Mouse (Mus musculus): ENCODE results near the gene Endog.
"Not testable (repeated sequence)": the region's sequence is repeated elsewhere in the genome, so short reads cannot be mapped to it uniquely, and the experiment has no call there.

The Endog gene

DNA sequence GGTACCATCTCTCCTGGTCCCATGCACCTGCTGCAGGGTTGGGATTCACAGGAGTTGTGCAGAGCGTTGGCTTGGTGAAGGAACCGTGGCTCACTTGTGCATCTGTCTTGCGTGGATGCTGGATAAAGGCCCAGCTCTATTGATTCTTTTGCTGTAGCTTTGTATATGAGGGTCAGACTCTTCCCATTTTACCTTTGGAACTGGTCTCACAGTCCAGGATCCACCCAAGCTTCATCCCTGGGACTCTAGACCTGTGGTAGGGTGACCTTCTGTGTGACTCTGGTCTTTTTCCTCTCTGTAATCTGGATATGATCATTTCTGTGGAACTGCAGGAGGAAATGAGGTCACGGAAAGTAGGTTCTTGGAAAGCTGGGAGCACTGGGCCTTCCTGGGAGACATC lies 26.9 kb upstream of the Endog start:
- peaks cover 8% of the 10 kb centered on the region for H3K36me3 ChIP-seq (ENCODE audit: control insufficient read depth, insufficient read depth, low read length, poor library complexity, severe bottlenecking)
- no peaks in the 10 kb centered on the region for H3K27me3 ChIP-seq (ENCODE audit: control insufficient read depth, insufficient read depth, low read length, poor library complexity, severe bottlenecking)
- no peak for DNase-seq (ENCODE audit: low read depth, low spot score)

DNA sequence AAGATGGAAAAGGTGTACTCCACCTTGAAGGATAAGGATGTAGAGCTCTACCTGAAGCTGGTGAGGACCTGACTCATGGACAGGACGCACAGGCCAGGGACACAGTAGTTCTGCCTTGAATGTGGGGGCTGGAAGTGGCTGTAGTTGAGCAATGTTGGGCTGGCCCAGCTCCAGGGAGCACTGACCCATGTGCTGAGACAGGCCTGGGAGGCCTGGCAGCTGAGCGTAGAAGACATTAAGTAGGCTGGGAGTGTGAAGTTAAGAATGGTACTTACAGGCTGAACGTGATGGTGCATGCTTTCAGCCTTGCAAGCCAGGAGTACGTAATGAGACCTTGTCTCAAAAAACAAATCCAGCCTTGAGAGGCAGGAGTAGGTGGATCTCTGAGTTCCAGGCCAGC lies 23.8 kb upstream of the Endog start:
- no peak for DNase-seq (ENCODE audit: low read depth, low spot score)
- Histone ChIP-seq H3K27me3 (ENCODE audit: control insufficient read depth, insufficient read depth, low read length, poor library complexity, severe bottlenecking) (no peaks in the 10 kb centered on the region), H3K36me3 (ENCODE audit: control insufficient read depth, insufficient read depth, low read length, poor library complexity, severe bottlenecking) (peaks cover 4% of the 10 kb centered on the region)

DNA sequence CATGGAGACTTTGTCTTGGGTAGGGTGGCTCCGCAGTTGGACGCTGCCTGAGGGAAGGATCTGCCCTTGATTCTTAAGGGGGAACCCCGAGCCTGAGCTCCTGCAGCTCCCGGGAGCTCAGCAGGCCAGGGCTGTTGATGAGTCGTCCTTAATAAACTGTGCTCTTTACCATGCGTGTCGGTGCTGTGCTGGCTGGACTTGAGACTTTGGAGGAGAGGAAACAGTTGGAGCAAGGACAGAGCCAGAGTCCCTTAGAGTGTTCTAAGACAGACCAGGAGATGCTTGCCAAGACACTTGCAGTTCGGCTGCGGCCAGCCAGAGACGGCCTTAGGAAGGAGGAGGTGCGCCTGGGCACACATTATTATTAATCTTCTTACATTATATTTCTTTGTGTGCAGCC lies 19.5 kb upstream of the Endog start:
- Histone ChIP-seq H3K36me3 (ENCODE audit: control insufficient read depth, insufficient read depth, low read length, poor library complexity, severe bottlenecking) (peaks cover 4% of the 10 kb centered on the region), H3K27me3 (ENCODE audit: control insufficient read depth, insufficient read depth, low read length, poor library complexity, severe bottlenecking) (no peaks in the 10 kb centered on the region)
- no peak for DNase-seq (ENCODE audit: low read depth, low spot score)

DNA sequence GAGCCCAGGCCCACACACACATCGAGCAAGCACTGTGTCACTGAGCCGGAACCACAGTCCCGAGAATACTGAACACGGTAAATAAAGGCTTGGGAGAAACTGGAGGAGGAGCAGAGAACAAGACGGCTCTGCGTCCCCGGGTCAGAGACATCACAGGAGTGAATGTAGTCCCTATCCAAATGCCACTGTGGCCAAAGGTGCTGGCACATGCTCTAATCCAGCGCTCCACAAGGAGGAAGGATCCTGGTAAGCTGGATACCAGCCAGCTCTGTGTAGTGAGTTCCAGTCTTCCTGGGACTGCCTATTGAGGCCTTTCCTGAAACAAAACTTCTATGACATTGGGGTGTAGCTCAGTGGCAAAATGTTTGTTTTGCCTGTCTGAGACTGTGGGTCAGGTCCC lies 18.7 kb upstream of the Endog start:
- H3K36me3 ChIP-seq (ENCODE audit: control insufficient read depth, insufficient read depth, low read length, poor library complexity, severe bottlenecking), result peaks cover 4% of the 10 kb centered on the region; the same call in 1 of the 2 replicates
- no peak for DNase-seq (ENCODE audit: low read depth, low spot score)

DNA sequence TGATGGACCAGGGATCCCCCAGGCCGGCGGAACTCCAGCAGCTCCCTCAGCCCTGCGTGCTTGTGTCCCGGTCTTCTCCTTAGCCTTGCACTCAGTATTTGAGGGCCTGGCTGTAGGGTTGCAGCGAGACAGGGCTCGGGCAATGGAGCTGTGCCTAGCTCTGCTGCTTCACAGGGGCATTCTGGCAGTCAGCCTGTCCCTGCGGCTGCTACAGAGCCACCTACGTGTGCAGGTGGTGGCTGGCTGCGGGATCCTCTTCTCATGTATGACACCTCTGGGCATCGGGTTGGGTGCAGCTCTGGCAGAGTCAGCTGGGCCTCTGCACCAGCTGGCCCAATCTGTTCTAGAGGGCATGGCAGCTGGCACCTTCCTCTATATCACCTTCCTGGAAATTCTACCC lies 11.4 kb upstream of the Endog start:
- not testable (repeated sequence) for DNase-seq (ENCODE audit: low read depth, low spot score); H3K27me3 ChIP-seq (ENCODE audit: control insufficient read depth, insufficient read depth, low read length, poor library complexity, severe bottlenecking); H3K36me3 ChIP-seq (ENCODE audit: control insufficient read depth, insufficient read depth, low read length, poor library complexity, severe bottlenecking)

More for the DNA sequence above, 18.7 kb upstream of the Endog start:
- no peaks in the 10 kb centered on the region for H3K27me3 ChIP-seq (ENCODE audit: control insufficient read depth, insufficient read depth, low read length, poor library complexity, severe bottlenecking)

DNA sequence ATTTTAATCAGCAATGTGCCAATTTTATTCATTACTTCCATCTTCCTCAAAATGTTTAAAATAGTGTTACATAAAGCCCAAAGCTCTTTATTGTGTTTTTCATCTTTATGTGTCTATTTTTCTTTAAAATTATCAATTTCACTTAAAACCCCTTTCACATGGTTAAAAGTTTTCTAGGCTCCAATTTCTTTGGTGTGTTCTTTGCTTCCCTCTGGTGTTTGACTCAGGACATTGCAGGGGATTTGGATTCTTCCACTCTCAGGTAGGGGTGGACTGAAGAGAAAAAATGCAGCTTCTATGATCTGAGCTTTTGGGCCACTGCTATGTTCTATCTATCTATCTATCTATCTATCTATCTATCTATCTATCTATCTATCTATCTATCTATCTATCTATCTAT lies 9.5 kb upstream of the Endog start:
- peak; percentile 78 for DNase-seq (ENCODE audit: low read depth, low spot score)
- H3K27me3 ChIP-seq (ENCODE audit: control insufficient read depth, insufficient read depth, low read length, poor library complexity, severe bottlenecking), result no peaks in the 10 kb centered on the region
- no peaks in the 10 kb centered on the region for H3K36me3 ChIP-seq (ENCODE audit: control insufficient read depth, insufficient read depth, low read length, poor library complexity, severe bottlenecking)

DNA sequence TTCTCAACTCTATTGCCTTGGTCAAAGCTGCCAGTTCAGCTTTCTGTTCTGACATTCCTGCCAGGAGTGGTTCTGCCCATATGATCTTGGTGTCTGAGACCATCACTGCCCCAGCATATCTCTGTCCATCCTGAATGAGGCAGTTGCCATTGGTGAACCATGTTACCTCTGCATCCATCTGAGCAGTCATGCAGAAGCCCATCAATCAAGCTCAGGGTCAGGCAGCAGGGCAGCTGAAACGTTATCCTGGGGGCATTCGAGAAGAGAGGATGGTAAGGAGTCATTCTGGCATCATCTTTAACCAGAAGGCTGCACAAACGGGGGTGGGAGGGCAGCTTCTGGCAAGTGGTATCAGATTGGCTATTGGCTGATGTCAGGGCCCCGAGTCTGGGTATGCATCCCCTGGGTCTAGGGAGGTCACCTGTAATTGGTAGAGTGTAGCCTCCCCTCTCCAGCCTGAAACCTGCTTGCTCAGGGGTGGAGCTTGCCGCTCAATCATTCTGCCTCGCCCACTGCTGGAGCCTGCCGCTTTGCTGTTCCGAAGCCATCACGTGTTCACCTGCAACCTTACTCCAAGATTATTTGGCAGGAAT lies 6.9 kb upstream of the Endog start:
- H3K27me3 ChIP-seq (ENCODE audit: control insufficient read depth, insufficient read depth, low read length, poor library complexity, severe bottlenecking), result no peaks in the 10 kb centered on the region
- H3K36me3 ChIP-seq (ENCODE audit: control insufficient read depth, insufficient read depth, low read length, poor library complexity, severe bottlenecking), result no peaks in the 10 kb centered on the region
- DNase-seq (ENCODE audit: low read depth, low spot score), result no peak

DNA sequence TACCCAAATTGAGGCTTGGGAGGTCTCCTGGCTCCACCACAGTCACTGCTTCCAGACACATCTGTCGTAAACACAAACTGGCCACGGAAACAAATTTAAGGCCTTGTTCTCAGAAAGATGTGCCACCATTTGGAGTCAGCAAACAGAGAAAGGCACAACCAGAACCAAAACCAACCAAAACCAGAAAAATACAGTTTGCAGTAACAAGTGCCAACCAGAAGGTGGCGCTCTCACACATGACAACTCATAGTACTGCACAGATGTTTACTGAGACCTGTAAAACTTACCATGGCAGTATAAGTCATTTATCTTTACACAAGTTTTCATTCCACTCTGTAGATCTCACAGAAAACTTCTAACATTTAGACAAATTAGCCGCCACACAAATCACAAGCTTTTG lies 4.6 kb upstream of the Endog start:
- no peaks in the 10 kb centered on the region for H3K27me3 ChIP-seq (ENCODE audit: control insufficient read depth, insufficient read depth, low read length, poor library complexity, severe bottlenecking)
- no peaks in the 10 kb centered on the region for H3K36me3 ChIP-seq (ENCODE audit: control insufficient read depth, insufficient read depth, low read length, poor library complexity, severe bottlenecking)
- DNase-seq (ENCODE audit: low read depth, low spot score), result peak; percentile 30

DNA sequence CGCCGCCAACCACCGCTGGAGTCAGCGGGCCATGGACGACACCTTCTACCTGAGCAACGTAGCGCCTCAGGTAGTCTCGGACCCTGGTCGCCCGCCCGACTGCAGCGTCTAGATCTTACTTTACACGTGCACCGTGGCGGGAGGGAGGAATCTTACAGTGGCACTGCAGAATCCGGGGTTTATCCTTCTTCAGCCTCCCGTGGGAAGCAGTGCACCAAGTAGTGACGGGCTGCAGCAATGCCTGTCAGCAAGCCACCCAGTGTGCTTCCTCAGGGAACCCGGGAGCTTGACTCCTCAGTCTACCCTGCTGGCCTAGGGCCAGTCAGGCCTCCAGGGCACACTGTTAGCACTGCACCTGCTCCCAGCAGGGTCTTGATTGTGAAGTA lies 697 bp downstream of the Endog start:
- Histone ChIP-seq H3K27me3 (ENCODE audit: control insufficient read depth, insufficient read depth, low read length, poor library complexity, severe bottlenecking) (no peaks in the 10 kb centered on the region), H3K36me3 (ENCODE audit: control insufficient read depth, insufficient read depth, low read length, poor library complexity, severe bottlenecking) (peaks cover 5% of the 10 kb centered on the region)
- no peak for DNase-seq (ENCODE audit: low read depth, low spot score)

DNA sequence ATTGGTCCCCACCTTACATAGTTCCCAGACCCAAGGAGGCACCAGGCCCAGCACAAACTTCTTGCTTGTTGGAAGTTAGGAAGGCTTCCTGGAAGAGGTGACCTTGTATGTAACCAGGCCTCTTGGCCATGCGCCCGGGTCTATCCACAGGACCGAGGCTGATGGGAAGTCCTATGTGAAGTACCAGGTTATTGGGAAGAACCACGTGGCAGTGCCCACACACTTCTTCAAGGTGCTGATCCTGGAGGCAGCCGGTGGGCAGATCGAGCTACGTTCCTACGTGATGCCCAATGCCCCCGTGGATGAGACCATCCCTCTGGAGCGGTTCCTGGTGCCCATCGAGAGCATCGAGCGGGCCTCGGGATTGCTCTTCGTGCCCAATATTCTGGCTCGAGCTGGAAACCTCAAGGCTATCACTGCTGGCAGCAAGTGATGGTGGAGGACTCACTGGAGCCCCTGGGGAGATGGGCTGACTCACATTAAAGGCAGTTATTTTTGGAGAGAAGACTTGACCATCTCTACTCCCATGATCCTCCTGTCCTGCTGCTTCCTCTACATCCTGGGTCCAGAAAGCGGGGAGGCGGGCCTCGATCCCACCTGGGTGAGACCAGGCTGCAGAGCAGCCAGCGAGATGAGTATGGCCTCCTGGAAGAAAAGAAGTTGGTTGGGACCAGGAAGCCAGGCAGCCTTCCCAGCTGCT lies 2.4 kb downstream of the Endog start:
- no peaks in the 10 kb centered on the region for H3K27me3 ChIP-seq (ENCODE audit: control insufficient read depth, insufficient read depth, low read length, poor library complexity, severe bottlenecking)
- H3K36me3 ChIP-seq (ENCODE audit: control insufficient read depth, insufficient read depth, low read length, poor library complexity, severe bottlenecking), result peaks cover 5% of the 10 kb centered on the region
- DNase-seq (ENCODE audit: low read depth, low spot score), result no peak

DNA sequence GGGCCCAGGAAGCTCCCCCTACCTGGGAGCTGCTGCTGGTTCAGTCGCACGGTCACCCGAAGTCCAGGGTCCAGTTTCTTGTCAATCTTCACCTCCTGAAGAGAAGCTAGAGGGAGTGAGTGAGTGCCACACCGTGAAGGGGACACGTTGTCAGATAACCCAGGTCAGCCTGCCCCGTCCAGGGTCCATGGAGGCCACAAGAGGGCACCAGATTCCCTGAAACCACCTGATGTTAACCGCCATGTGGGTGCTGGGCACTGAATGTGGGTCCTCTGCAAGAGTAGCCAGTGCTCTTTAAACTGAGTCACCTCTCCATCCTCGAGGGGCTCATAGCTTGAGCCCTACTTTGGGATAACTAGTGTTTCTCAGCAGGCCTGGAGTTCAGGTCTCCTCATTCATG lies 4.6 kb downstream of the Endog start:
- Histone ChIP-seq H3K27me3 (ENCODE audit: control insufficient read depth, insufficient read depth, low read length, poor library complexity, severe bottlenecking) (no peaks in the 10 kb centered on the region), H3K36me3 (ENCODE audit: control insufficient read depth, insufficient read depth, low read length, poor library complexity, severe bottlenecking) (peaks cover 5% of the 10 kb centered on the region)
- peak; percentile 27 for DNase-seq (ENCODE audit: low read depth, low spot score)

DNA sequence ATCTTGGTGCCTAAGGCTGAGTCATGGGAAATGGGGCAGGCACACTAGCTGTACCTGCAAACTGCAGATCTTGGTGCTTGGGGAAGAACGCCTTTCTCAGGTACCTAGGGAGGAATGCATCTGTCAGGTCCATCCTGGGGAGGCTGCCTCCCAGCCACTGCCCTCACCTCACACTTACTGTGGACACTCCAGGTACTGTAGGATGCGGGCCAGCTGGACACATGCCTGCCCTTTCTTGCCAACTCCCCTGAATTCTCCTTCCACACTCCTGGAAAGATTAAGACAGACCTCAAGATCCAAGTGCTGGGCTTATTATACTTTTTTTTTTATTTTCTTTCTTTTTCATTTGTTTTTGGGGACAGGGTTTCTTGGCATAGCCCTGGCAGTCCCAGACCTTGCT lies 5.3 kb downstream of the Endog start:
- DNase-seq (ENCODE audit: low read depth, low spot score), result no peak
- Histone ChIP-seq H3K36me3 (ENCODE audit: control insufficient read depth, insufficient read depth, low read length, poor library complexity, severe bottlenecking) (peaks cover 5% of the 10 kb centered on the region), H3K27me3 (ENCODE audit: control insufficient read depth, insufficient read depth, low read length, poor library complexity, severe bottlenecking) (no peaks in the 10 kb centered on the region)

DNA sequence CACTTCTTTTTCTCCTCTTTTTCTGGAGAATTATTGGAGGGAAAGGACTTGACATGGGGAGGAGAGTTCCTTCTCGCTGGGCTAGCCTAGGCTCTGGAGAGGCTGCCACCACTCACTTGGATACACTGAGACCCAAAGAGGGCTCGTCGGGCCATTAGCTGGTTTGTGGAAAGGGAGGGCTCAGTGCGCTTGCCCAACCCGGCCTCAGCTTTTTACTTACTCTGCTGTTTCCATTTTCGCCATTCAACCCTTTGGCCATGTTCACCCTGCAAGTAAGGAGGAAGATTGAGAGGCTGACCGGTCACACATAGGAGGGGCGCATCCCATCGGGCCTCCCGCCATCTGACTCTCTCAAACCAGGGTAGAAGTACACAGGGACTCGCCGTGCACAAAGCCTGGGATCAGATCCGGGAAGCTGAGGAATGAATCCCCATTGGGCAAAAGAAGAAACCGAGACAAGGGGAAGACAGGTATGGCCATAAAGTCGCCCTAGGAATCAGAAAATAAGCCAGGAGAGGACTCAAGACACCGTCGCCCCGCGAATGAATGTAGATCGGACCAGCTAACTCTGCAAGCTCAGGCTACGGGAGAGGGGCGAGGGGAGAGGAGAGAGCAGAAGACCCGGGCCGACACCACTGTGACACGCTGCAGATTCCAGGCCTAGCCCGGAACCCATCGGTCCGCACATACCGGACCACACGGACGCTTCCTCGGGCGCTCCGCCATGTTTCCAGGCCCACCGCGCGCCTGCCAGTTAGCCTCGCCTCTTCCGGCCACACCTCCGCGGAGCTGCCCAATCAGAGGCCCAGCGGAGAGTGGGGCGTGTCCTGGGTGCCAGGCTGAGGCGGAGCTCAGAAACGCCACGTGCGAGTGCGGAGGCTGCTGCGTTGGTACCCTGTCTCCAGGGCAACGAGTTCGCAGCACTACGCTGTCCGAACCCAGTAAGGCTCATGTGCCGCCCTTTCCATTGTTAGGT lies 6.7 kb downstream of the Endog start, which contains the start of gene Spout1:
Gene Spout1, minus strand, starts transcription at position 760 of the 976 bp plus-strand sequence.
- DNase-seq (ENCODE audit: low read depth, low spot score), result peak; percentile 97
- Histone ChIP-seq H3K36me3 (ENCODE audit: control insufficient read depth, insufficient read depth, low read length, poor library complexity, severe bottlenecking) (peaks cover 5% of the 10 kb centered on the region), H3K27me3 (ENCODE audit: control insufficient read depth, insufficient read depth, low read length, poor library complexity, severe bottlenecking) (no peaks in the 10 kb centered on the region)

DNA sequence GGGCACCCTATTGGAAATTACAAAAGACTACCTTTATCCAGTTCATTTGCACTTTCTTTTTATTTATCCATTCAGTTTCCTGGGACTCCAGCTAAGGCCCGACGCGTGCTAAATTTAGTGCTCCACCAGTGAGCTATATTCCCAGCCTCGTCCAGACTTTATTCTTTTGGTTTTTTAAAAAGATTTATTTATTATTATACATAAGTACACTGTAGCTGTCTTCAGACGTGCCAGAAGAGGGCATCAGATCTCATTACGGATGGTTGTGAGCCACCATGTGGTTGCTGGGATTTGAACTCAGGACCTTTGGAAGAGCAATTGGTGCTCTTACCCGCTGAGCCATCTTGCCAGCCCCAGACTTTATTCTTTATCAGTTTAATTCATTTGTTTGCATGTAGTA lies 7.4 kb downstream of the Endog start:
- H3K36me3 ChIP-seq (ENCODE audit: control insufficient read depth, insufficient read depth, low read length, poor library complexity, severe bottlenecking); DNase-seq (ENCODE audit: low read depth, low spot score); H3K27me3 ChIP-seq (ENCODE audit: control insufficient read depth, insufficient read depth, low read length, poor library complexity, severe bottlenecking): not testable (repeated sequence)

DNA sequence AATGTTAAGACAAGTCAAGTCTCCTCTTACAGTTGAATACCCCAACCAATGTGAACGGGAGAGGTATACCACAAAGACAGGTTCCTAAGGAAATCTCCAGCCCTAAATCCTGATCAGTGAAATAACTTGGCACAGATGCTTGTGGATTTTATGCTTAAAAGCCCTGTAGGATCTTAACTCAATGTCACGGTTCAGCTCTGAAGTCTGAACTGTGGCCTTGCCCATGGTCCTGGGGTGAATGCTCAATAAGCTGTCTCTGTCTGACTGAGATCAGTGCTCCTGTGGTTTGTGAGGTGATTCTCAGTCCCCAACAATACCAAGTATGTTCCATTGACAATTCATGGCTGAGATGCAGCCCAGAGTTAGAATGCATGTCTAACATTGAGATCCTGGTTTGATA lies 11.1 kb downstream of the Endog start:
- no peaks in the 10 kb centered on the region for H3K36me3 ChIP-seq (ENCODE audit: control insufficient read depth, insufficient read depth, low read length, poor library complexity, severe bottlenecking)
- no peak for DNase-seq (ENCODE audit: low read depth, low spot score)
- H3K27me3 ChIP-seq (ENCODE audit: control insufficient read depth, insufficient read depth, low read length, poor library complexity, severe bottlenecking), result no peaks in the 10 kb centered on the region

All from splenic B cell, adult 2 months (primary cell).